Mouse (Mus musculus): ENCODE measurements around the gene Tmem82.

Gene Tmem82

DNA sequence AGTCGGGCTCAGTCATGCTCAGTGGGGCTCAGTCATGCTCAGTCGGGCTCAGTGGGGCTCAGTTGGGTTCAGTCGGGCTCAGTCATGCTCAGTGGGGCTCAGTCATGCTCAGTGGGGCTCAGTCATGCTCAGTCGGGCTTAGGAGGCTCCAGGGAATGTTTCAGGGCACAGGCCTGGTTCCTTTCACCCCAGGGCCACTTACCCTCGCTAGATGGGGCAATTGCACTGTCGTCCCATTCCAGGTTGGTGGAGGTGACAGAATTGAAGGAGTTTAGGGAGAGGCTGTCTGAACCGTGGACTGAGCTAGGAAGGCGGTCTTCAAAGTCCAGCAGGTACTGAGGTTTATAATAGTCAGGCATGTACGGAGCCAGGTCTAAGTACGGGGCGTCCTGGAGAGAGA, 21.0 kb upstream of the Tmem82 start:
- DNase-seq = no peak

DNA sequence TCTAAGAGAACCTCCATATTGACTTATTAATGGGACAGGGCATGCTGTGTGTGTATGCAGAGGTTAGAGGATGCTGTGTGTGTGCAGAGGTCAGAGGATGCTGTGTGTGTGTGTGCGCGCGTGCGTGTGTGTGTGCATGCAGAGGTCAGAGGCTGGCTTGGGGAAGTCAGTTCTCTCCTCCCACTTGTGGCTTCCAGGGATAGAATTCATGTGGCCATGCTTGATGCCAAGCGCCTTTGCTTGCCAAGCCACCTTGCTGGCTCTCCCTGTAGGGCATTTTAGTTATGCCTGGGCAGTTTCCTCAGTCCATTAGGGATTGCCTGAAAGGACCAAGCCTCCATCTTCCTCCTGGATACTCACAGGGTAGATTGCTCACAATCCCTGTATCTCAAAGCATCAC, 18.3 kb upstream of the Tmem82 start:
- no peak for DNase-seq

DNA sequence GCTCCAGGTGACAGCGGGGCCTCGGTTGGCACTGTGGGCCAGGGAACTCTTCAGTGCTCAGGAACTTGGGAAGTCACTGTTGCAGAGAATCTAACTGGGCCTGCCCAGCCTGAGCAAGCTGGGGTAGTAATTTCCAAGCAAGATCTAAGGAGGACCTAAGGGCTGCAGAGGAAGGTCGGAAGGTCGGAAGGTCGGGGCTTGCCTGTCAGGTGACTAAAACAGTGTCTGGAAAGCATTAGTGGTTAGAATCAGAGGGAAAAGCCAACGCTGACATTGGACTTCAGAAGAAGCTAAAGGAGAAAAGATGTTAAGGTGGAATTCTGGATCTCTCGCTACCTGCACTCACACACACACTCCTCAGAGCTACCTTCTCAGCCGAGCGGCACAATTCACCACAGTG, 17.6 kb upstream of the Tmem82 start:
- no peak for DNase-seq

DNA sequence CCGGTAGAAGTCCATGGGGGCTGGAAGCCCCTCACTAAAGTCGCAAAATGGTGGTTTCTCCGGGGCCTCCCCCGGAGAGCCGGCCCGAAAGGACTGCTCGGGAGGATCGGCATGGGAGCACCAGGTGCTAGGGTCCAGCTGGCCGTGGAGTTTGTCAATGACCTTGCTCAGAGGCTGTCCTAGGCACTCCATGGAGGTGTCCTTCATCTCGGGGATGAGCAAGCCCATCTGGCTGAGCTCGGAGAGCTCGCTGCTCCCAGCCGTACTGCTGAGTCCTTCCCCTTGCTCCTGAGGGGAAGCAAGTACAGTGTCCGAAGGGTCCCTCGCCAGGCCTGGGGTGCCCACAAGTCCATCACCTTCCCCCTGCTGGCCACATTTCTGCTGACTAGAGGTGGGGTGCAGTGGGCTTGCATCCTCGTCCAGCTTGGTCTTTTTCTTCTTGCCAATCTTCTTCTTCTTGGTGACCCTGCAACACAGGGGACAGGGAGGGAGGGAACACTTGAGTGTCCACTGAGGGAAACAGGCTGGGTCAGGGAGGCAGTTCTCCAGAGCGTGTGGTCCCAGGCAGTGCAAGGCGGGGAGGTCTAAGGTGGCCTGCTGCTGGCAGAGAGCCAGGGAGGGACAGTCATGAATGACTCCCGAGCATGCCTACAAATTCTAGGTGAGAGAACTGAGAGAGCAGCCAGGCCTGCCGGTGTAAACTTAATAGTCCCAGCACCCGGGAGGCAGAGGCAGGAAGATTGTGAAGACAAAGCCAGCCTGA, 13.9 kb upstream of the Tmem82 start:
- DNase-seq = no peak

DNA sequence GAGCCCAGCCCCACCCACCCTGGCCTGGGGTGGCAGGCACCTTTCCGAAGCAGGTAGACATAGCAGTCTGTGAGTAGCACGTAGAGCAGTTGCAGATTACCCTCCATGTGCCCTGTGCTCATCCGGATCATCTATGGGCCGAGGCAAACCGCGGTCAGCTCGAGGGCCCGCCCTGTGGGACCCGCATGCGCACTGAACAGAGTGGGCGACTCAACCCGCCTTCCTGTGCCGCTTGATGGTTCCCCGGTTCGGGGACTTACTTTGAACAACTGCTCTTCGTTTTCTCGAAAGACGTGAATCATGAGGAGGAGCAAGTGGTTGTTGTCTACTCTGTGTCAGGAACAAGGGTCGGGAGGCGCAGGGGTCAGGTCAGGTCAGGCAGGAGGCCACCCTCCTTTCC, 12.8 kb upstream of the Tmem82 start:
- DNase-seq = no peak

DNA sequence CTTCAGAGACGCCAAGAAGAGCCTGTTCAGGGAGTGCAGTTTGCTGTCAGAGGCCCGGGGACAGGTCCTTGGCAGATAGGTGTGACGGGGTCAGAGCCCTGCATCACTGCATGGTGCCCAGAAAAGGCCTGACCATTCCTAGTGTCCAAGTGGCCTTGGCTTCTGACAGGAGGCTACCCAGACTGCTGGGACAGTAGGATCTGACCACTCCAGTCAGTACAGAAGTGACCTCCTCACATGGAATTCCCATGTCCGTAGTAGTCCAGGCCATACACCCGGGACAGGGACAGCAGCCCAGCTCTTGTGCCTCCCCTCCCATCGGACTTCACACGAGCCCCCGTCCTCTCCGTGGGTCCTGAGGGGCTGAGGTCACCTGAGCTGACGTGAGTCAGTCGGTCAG, 11.6 kb upstream of the Tmem82 start:
- DNase-seq = no peak

DNA sequence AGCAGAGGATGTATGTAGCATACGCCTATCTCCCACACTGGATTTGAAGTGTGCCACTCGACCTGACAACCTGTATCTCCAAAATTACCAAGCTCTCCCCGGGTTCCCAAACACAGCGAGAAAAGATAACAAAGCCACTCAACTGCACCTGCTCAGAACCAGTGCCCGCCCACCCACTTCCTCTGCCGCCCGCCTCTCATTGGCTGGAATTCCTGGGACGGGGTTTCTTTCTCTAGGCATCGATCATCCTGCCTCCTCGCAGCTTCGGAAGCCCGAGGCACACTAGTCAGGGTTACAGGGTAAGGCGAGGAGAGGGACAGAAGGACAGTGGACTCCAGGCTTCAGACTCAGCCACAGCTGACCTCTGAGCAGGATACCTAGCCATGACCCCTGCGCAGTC, 10.2 kb upstream of the Tmem82 start:
- DNase-seq = no peak

DNA sequence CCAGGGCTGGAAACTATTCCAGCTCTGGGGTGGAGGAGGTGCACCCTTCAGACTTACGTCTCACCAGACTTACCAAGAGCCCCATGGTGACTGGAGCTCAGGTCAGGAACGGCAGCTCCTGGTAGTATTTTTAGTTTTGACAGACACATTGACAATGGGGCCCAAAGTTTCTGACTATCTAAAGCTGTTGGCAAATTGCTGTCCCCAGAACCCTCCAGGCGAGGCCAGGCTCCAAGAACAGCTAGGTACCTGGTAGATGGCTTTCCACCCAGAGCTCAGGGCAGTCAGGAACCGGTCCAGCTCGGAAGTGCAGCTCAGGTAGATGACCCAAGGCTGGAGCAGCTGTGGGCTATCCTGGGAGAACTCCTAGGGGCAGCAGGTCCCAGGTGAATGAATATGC, 9.1 kb upstream of the Tmem82 start:
- DNase-seq = no peak

DNA sequence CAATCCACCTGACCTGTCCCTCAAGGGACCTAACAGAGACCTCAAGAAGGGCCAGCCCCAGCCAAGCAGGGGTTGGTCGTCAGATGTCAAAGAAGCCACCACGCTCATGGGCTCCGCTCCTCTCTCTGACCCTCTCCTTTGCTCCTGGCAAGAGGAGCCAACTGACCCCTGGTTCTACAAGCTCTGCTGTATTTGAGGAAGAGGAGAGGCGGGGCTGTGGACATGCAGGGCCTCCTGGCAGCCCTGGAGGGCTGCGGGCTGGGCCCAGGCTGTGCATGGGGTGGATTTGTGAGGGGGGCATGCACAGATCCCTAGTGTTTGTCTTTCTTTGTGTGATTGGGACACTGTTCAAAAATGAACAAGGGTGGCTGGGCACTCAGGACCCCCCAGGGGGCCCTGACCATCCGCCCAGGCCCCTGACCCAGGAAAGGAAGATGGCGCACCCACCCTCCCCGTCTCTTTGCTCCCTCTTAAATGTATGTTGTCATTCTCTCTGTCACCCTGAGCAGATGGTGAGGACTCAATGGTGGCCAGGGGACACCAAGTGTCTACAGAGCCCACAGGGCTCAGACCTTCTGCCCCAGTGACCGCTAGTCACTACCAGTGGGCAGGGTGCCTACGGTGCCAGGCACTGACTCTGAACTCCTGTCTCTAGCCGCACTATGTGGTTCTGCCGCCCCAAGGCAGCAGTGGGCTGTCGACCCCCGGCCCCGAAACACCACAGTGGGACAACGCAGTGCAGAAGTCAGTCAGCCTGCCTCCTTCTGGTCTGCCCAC, 7.5 kb upstream of the Tmem82 start:
- no peak for DNase-seq

DNA sequence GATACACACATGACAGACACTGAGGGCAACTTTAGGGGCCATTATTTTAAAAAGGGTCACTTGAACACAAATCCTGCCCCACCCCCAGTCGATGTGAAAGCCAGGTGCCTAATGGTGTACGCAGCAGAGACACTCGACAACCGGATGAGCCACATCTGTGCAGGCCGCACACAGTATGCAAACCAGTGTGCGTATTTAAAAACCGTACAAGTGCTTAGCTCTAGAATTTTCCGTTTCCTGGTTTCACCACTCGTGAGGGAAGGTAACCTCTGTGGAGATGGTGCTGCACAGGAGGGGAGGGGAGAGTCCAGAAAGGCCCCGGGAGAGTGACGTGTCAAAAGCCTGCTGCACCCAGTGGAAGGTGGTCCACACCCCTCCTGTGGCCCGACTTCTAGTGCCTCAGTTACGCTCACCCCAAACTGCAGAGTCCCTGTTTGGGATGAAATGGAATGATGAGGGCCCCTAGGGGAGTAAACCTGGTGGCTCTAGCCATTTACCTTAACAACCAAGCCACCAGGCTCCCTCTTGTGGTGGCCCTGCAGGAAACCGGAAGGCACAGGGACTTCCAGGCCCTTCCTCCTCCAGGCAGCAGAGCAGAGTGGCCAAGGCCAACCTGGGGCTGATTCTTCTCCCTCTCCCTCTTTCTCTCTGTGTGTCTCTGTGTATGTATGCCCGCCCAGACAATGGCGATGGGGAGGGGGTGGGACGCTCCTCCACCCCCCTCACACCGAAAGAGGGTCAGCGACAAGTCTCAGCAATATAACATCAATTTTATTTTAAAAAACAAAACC, 6.7 kb upstream of the Tmem82 start:
- peak; percentile 15 to 40 for DNase-seq

DNA sequence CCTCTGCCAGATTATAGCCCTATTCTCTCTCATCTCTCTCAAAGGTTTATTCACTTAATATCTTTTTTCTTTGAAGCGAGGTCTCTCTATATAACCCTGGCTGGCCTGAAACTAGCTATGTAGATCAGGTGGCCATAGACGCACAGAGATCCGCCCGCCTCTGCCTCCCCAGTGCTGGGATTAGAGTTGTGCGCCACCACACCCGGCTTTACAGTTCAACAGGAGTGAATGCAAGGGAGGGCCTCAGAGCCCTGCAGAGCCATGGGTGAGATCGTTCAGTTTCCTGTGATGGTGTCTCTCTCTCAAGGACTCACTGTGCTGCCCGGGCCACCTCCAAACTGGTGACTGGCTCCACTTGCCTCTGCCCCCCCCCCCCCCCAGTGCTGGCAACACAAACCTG, 5.7 kb upstream of the Tmem82 start:
- DNase-seq = no peak

DNA sequence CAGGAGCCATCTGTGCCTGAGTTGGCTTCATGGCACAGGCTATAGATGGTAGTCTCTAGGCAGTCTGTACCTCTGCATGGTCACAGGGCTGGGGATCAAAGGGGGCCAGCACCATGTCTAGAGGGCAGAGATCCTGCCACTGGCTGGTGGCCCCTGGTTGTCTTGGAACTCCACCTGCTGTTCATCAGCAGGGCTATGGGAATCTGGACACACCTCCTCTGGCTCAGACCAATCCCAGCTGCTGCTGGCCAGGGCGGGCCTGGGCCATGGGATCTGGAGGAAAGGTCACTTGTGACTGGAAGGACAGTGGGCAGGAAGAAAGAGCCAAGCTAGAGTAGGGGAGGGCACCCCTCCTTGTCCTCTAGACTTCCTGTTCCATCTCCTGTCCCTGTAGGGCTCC, 5.2 kb upstream of the Tmem82 start, which contains the start of gene Slc25a34:
Gene Slc25a34 (minus strand): TSS at position 156 of the 400 bp plus-strand sequence.
- DNase-seq = no peak

DNA sequence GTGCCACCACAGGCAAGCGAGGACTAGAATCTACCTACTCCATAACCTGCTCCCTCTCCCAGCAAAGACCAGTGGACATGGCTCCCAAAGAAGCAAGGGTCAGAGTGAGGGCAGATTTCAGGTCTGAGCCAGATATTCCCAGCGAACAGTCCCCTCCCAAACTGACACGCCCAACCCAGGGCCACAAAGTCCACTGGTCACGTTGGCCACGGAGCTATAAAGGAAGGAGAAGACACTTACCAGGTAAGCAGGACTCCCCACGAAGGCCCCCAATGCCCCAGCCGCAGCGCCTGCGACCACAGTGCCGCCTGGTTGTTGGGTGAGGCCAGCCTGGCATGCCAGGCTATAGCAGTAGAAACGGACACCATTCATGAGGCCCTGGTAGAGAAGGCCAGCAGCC, 4.6 kb upstream of the Tmem82 start:
- DNase-seq = no peak

DNA sequence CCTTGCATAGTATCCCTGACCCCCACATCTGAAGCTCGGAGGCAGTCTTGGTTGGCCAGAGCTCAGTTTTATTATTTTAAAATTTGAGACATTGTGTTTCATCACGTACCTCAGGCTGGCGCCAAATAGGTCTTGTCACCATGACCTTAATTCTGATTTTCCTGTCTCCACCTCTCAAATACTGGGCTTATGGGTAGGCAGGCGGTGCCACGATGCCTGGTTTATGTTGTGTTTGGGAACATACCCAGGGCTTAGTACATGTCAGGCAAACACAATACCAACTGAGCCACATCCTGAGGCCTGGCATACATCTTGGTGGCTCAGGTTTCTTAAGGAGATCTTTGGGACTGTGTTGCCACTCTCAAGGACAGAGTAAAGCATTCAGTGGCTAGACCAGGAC, 4.1 kb upstream of the Tmem82 start:
- DNase-seq = no peak

DNA sequence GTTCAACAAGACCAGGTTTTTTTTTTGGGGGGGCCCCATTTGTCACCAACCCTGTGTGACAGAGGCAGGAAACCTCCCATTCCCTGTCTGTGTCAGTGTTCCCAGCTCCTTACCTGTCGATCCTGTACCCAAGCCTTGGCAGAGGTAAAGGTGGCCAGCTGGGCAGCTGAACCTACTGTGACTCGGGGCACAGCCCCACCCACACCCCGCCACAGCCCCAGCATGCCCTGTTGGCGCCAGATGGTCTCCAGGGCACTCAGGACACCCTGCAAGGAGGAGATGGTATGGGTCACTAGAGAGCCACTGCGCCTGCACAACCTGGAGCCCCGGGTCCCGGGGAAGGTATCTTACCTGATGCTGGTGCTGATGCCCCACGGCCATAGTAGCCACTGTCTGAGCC, 3.7 kb upstream of the Tmem82 start:
- DNase-seq = no peak

DNA sequence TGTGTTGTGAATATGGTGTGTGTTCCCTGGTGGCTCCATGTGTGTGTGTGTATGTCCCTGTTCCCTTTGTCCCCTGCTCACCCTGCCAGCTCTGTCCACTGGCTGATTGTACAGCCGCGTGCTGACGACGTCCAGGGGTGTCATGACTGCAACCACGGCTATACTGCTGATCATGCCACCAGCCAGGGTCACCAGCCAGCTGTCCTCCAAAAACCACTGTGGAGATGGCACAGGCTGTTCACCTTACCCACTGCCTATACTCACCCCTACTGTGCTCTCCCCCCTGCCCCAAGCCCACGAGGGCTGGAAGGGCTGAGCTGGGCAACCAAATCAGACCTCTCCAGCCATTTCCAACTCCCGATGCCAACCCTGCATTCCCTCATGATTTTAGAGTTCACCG, 2.9 kb upstream of the Tmem82 start:
- no peak for DNase-seq

DNA sequence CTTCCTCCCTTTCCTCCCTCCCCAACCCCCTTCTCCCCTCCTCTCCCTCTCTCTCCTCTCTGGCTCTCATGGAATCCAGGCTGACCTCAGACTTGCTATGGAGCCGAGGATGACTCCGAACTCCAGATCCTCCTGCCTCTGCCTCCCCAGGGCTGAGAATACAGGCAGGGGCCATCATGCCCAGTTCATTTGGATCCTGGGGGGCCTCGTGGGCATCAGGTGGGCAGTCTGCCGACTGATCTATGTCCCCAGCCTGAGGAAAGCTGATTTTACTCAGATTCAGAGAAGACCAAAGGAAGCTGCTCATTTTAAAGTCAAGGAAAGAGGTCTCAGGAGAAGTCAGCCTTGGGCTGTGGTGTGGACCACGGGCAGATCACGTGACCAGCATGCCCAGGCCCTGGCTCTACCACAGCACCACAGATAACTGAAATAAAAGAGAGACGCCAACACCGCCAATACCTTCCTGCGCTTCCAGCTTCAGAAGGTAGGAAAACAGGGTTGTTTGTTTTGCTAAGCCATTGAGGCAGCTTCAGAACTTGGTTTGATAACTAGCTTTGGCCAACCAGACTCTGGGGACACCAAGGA, 958 bp upstream of the Tmem82 start:
- no peak for DNase-seq

DNA sequence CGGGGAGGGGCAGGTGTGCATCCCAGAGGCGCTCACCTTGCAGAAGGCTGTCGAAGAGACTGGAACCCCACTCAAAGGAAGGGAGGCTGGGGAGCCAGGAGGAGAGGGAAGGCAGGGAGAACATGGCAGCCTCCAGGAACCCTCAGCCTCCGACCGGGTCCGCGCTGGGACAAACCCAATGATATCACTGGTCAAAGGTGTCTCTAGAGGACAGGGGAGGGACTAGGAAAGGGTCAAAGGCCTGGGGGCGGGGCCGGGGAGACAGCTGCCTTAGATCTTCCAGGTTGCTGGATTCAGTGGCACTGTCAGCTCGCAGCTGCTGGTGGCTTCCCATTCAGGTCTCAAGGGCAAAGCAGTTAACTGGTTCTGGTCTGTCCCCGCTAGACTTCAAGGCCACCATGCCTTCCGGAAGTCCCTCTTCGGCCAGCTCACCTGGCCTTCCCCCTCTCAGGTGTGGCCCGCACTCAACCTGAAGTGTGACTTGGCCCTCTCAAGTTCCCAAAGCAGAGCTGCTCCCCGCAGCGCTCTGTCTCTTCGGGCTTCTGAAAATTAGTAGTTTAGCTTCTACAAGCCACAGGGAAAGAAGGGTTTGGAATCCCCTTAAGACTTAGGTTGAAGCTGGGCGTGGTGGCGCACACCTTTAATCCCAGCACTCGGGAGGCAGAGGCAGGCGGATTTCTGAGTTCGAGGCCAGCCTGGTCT, 419 bp downstream of the Tmem82 start:
- peak; percentile 21 to 39 for DNase-seq

DNA sequence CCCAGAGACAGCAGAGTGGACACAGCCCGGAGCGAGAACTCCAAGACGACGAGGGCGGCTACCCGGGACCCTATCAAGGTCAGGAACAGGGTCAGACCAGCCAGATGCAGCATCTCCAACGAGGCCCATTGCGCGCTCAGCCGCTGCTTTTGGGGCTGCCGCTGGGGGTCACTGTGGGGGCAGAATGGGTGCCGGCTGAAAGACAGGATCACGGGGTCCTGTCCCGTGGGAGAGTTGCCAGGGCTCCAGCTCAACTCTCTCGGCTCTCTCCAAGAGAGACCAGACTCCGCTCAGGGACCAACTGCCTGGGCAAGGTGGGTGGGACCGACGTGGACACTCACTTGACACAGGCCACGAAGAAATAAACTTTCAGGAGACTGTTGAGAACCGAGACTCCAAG, 1.1 kb downstream of the Tmem82 start:
- peak; percentile 77 to 80 for DNase-seq

DNA sequence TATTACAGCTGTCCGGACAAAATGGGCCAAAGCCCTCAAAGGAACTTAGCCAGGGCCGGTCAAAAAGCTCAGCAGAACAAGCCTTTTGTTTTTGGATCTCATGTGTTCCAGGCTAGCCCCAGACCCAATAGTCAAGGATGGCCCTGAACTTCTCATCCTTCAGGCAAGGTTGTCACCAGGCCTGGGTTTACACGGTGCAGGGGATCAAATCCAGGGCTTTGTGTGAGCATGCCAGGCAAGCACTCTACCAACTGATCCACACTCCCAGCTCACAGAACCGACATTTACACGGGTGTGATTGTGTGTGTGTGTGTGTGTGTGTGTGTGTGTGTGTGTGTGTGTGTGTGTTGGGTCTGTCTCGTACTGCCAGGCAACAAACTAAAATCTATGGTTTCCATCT, 1.6 kb downstream of the Tmem82 start:
- no peak for DNase-seq

DNA sequence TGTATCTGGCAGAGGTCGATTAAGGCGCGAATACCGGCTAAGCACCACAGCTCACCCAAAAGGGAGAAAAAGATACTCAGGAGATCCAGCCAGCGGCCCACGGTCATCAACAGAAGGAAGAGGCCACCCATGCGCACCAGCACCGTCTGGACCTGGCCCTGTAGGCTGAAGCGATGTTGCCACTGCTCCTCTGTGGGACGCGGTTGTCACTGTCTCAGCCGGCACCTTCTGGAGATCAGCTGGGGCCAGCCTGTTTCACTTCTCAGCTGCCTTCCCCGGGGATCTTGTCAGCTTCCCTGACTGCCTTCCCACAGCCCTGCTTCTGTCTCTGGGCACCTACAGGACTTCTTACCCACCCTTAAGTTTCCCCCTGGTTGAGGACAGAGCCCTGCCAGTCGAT, 3.5 kb downstream of the Tmem82 start:
- DNase-seq = no peak

DNA sequence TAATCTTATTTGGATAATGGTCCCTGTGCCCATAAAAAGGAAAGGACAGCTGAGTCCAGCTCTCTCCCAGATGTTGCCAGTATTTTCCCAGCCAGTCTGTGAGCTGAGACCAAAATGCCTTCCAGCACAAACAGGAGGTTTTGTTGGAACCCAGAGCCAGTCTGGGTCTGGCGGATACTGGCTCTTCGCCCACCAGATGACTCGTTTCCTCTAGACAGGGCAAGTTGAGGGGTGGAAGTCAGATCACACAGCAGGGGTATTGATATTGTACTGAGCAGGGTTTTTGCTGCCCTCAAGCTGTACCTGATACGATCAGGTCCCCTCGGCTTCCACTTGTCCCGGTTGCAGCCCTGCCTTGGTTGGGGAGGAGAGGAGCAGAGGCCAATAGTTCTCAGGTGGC, 8.9 kb downstream of the Tmem82 start:
- DNase-seq = no peak

DNA sequence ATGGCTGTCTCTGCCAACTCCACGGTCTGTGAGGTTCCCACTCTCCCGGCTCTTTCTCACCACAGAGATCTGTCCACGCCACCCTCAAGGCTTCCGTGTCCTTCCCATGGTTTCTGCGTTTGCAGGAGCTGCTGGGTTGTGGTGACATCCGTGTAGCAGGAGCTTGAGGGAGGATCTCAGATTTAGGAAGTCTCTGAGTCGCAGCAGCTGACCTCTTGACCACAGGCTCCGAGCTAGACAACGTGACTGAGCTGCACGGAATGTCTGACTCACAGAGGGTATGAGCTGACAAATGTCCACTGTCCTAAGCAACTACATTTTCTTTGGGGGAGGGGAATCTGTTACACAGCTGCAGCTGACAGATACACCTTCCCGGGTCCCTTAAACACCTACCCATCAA, 12.6 kb downstream of the Tmem82 start, which contains the start of gene Fblim1:
Gene Fblim1 (minus strand): TSS at position 236 of the 400 bp plus-strand sequence.
- no peak for DNase-seq
